Mouse (Mus musculus) heart, postnatal 0 days (tissue): ENCODE results near the gene Dync1h1. TPM values are rescaled to one million over a fixed set of nuclear protein-coding genes. Genes with fewer than 3 reads are reported as not detected.

Experiments used
- ATAC-seq: fragments of 200-750 bp; cut with Nextera tagmentation; 2 replicates; pipeline ENCODE4 v1.8.0; 2017; ENCODE audit warnings: low read depth, moderate number of reproducible peaks, moderate library complexity; ENCODE audit not compliant: insufficient read depth
- DNase-seq: peaks from one replicate; pipeline ENCODE4 v3.0.0-alpha.2; 2016; ENCODE audit warnings: low spot score
- H3K27ac ChIP-seq: fragments of 300-500 bp; sonication (generic); 2 replicates; pipeline ENCODE4 v1.5.1; 2014; ENCODE audit warnings: low read depth, mild to moderate bottlenecking
- H3K27me3 ChIP-seq: fragments of 300-500 bp; sonication (generic); 2 replicates; pipeline ENCODE4 v1.6.1; 2014; ENCODE audit warnings: low read length, mixed read lengths; ENCODE audit not compliant: control insufficient read depth, insufficient read depth
- H3K36me3 ChIP-seq: fragments of 300-500 bp; sonication (generic); replicated peaks from 2 replicates; pipeline ENCODE4 v1.6.1; 2014; ENCODE audit warnings: low read length, mixed read lengths; ENCODE audit not compliant: control insufficient read depth, insufficient read depth
- H3K4me1 ChIP-seq: fragments of 300-500 bp; sonication (generic); 2 replicates; pipeline ENCODE4 v1.6.1; 2014; ENCODE audit warnings: antibody characterized with exemption; ENCODE audit not compliant: control insufficient read depth, insufficient read depth
- H3K4me2 ChIP-seq: fragments of 300-500 bp; sonication (generic); 2 replicates; pipeline ENCODE4 v1.6.1; 2014; ENCODE audit warnings: low read depth, mild to moderate bottlenecking, low read length, moderate library complexity
- H3K4me3 ChIP-seq: fragments of 300-500 bp; sonication (generic); 2 replicates; pipeline ENCODE4 v1.5.1; 2014; ENCODE audit warnings: low read depth, low read length
- H3K9ac ChIP-seq: fragments of 300-500 bp; sonication (generic); replicated peaks from 2 replicates; pipeline ENCODE4 v1.6.1; 2014; ENCODE audit warnings: low read depth, low read length, mixed read lengths
- H3K9me3 ChIP-seq: fragments of 300-500 bp; sonication (generic); replicated peaks from 2 replicates; pipeline ENCODE4 v1.6.1; 2016; ENCODE audit warnings: low read length; ENCODE audit not compliant: control insufficient read depth
- CTCF ChIP-seq: IDR thresholded peaks from 2 replicates; pipeline ENCODE4 v1.5.1; 2016; ENCODE audit warnings: antibody characterized with exemption, control low read depth, low read depth
- EP300 ChIP-seq: IDR thresholded peaks from 2 replicates; pipeline ENCODE4 v1.6.1; 2016; ENCODE audit warnings: antibody characterized with exemption, low read depth
- WGBS: fragments of 180-500 bp; shearing (Covaris S2); extraction: QIAGEN DNeasy Blood & Tissue Kit; methylation state at CpG from one replicate; pipeline ENCODE4 v1.1.7; 2014; 5-methylcytosine and 5-hydroxymethylcytosine counted together
- polyA plus RNA-seq: library from polyadenylated mRNA; unstranded; fragments of >200 nt; fragmentation: Nextera tagmentation; extraction: Ambion mirVana; gene quantifications from 2 replicates; pipeline ENCODE4 v1.2.1, GENCODE M21; 2015
- total RNA-seq: library from RNA; depleted of rRNA; stranded (reverse); fragments of >200 nt; gene quantifications from 2 replicates; pipeline ENCODE4 v1.2.3, GENCODE M21; 2014; ENCODE audit warnings: low replicate concordance

Gene Dync1h1
- total and polyA plus RNA-seq, 2 experiments from 2014 or later = 31.2 to 100 TPM

- peak; percentile 91 for ATAC-seq
- no peak overlapping the region; the same call in 1 of the 2 replicates for H3K4me2 ChIP-seq
Measured at GRCm38 (mm10) chr12:110608460-110609152, 7.4 kb downstream of the Dync1h1 start.

DNA sequence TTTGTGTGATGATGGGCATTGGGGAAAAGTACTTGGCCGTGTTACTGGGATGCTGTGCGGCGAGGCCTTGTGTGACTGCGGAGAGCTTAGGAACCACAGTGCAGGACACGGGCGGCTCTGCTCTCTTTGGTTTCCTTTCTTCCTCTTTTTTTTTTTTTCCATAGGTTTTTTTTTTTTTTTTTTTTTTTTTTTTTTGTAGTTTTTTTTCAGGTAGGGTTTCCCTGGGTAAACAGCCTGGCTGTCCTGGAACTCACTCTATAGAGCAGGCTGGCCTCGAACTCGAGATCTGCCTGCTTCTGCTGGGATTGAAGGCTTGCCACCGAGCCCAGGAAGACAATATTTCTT is 7.9 kb downstream of the Dync1h1 start:
- Histone ChIP-seq H3K4me3 (no peak overlapping the region), H3K9ac (no peak overlapping the region), H3K27ac (peak overlapping the region; percentile 61), H3K4me2 (no peak overlapping the region; the same call in 1 of the 2 replicates), H3K36me3 (peaks cover 20% of the 10 kb centered on the region), H3K9me3 (no peaks in the 10 kb centered on the region), H3K4me1 (no peaks in the 10 kb centered on the region), H3K27me3 (no peaks in the 10 kb centered on the region)
- no peak for ATAC-seq
- no peak for TF ChIP-seq EP300
- TF ChIP-seq CTCF = no peak
- 75% methylated on average over 9 of the region's 9 CpGs for WGBS
- DNase-seq = no peak

More at GRCm38 (mm10) chr12:110608460-110609152, 7.4 kb downstream of the Dync1h1 start:
- H3K9ac ChIP-seq = no peak overlapping the region
- TF ChIP-seq EP300 (no peak), CTCF (peak; percentile 45)
- no peaks in the 10 kb centered on the region for H3K9me3 ChIP-seq
- no peak overlapping the region for H3K4me3 ChIP-seq
- H3K27me3 ChIP-seq = no peaks in the 10 kb centered on the region
- H3K36me3 ChIP-seq = peaks cover 15% of the 10 kb centered on the region
- peak overlapping the region; percentile 61 for H3K27ac ChIP-seq
- DNase-seq = peak; percentile 75
- H3K4me1 ChIP-seq = 0 out of 2 replicates have a peak, but pooled peaks cover 4% of the 10 kb centered on the region
- 50% methylated on average over 11 of the region's 11 CpGs for WGBS

- Histone ChIP-seq H3K4me3 (no peak overlapping the region), H3K27me3 (no peaks in the 10 kb centered on the region), H3K9me3 (no peaks in the 10 kb centered on the region), H3K9ac (no peak overlapping the region), H3K4me1 (no peaks in the 10 kb centered on the region), H3K4me2 (no peak overlapping the region), H3K27ac (no peak overlapping the region), H3K36me3 (peaks cover 35% of the 10 kb centered on the region)
- no peak for DNase-seq
- TF ChIP-seq CTCF = no peak
- TF ChIP-seq EP300 = no peak
- 79% methylated on average over 2 of the region's 2 CpGs for WGBS
- no peak for ATAC-seq
Measured at GRCm38 (mm10) chr12:110610713-110611112, 9.5 kb downstream of the Dync1h1 start.

- no peak overlapping the region for H3K27ac ChIP-seq
- ATAC-seq = no peak
- WGBS = 94% methylated on average over 11 of the region's 11 CpGs
Measured at GRCm38 (mm10) chr12:110630056-110630455, 28.8 kb downstream of the Dync1h1 start.

DNA sequence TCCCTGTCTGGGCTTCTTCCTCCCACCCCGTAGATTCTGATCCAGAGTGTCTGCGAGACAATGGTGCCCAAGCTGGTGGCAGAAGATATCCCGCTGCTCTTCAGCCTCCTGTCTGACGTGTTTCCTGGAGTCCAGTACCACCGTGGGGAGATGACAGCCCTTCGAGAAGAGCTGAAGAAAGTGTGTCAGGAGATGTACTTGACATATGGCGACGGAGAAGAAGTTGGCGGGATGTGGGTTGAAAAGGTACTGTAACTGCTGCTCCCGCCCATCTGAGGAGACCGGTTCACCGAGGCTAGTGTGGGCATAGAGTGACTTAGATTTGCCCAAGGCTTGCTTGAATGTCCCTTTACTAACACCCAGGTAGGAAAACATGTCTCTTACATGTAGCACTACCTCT is 35.0 kb downstream of the Dync1h1 start:
- H3K4me3 ChIP-seq = no peak overlapping the region
- H3K27me3 ChIP-seq = no peaks in the 10 kb centered on the region
- ATAC-seq = no peak
- no peak overlapping the region for H3K9ac ChIP-seq
- no peak overlapping the region for H3K27ac ChIP-seq
- peaks cover 100% of the 10 kb centered on the region for H3K36me3 ChIP-seq
- no peak for TF ChIP-seq CTCF
- no peak for TF ChIP-seq EP300
- H3K4me1 ChIP-seq = no peaks in the 10 kb centered on the region
- 85% methylated on average over 12 of the region's 12 CpGs for WGBS
- no peaks in the 10 kb centered on the region for H3K9me3 ChIP-seq
- DNase-seq = no peak
- H3K4me2 ChIP-seq = no peak overlapping the region

More at GRCm38 (mm10) chr12:110630056-110630455, 28.8 kb downstream of the Dync1h1 start:
- no peak for TF ChIP-seq CTCF
- TF ChIP-seq EP300 = no peak
- Histone ChIP-seq H3K4me3 (no peak overlapping the region), H3K4me2 (no peak overlapping the region), H3K27me3 (no peaks in the 10 kb centered on the region), H3K36me3 (peaks cover 100% of the 10 kb centered on the region), H3K4me1 (no peaks in the 10 kb centered on the region), H3K9ac (no peak overlapping the region), H3K9me3 (no peaks in the 10 kb centered on the region)
- DNase-seq = no peak
